In genomic region chr3:51339734-51340551, GRCm38 (mm10) we compare ENCODE assay signal across 9 mouse cellular contexts. TPM values are rescaled to one million over a fixed set of nuclear protein-coding genes. Genes with fewer than 3 reads are reported as not detected.
A peak's percentile ranks its signal among the peaks of the same experiment; 100 is the strongest.
DNase-seq lines count a peak whose midpoint lies in the region; ATAC-seq lines count a peak whose summit lies in the region.
"Had no signal": no experiment of that assay in that cellular context is flagged by ENCODE, and none has a peak within 500 bp of the region (broad histone marks: within the 10 kb centered on the region; RNA-seq: fewer than 3 reads in every experiment).

No protein-coding gene starts in this region.

- peak overlapping the region; percentile 100 for H3K4me2 ChIP-seq in liver, embryonic 15.5 days

- H3K27ac ChIP-seq in liver, embryonic 15.5 days (replicated peaks) = peak overlapping the region; percentile 98

- under 1% methylated on average over 95 of the region's 113 CpGs for WGBS in liver, embryonic 15.5 days (ENCODE audit: insufficient replicate concordance)

- intact Hi-C loops in gastrocnemius, postnatal 36 days (cut with DNase I) = no loop called here

- DNase-seq in ovary, postnatal 14 days (ENCODE audit: low spot score) = peak; percentile 14
- no peak for DNase-seq in ovary, postnatal 36 days (ENCODE audit: low spot score)
- peak; percentile 61 for DNase-seq in cerebellum, adult 9-11 months
- DNase-seq in gastrocnemius, postnatal 36 days = peak; percentile 23 to 68
- DNase-seq in kidney, adult 8-10 months = peak; percentile 36 to 38
- peak; percentile 61 for DNase-seq in neural tube, embryonic 10.5 days (ENCODE audit: extremely low spot score, low spot score)
- peak; percentile 37 to 45 for DNase-seq in thymus, postnatal 10 days (ENCODE audit: low spot score in 2 of 2)

- H3K36me3 ChIP-seq in liver, embryonic 15.5 days (replicated peaks) = no peaks in the 10 kb centered on the region

- H3K4me3 ChIP-seq in liver, embryonic 15.5 days (replicated peaks) = peak overlapping the region; percentile 97

- H3K9ac ChIP-seq in liver, embryonic 15.5 days = peak overlapping the region; percentile 97

- no peaks in the 10 kb centered on the region for H3K9me3 ChIP-seq in liver, embryonic 15.5 days (replicated peaks)

- H3K4me1 ChIP-seq in liver, embryonic 15.5 days (replicated peaks) = peaks cover 44% of the 10 kb centered on the region

- H3K27me3 ChIP-seq in liver, embryonic 15.5 days = no peaks in the 10 kb centered on the region

- ATAC-seq in liver, embryonic 15.5 days (ENCODE audit: insufficient read depth) = peak; percentile 49

RNA-seq across cellular contexts. Expression of gene Elf2, which starts 0.5 kb away (rescaled TPM):
- total RNA-seq in gastrocnemius, postnatal 36 days (2021) = 10 to 100 TPM; 48.9 to 49.7 TPM
- 22.3 and 22.6 TPM in 2 replicates for polyA plus RNA-seq in liver, embryonic 15.5 days (2015; fragmentation: Nextera tagmentation; extraction: Ambion mirVana)

RNA-seq across cellular contexts. Expression of gene Mgarp, which starts 56.6 kb away (rescaled TPM):
- under 1 TPM; 0.20 to 0.27 TPM for total RNA-seq in gastrocnemius, postnatal 36 days (2021)
- 1.3 and 1.9 TPM in 2 replicates for polyA plus RNA-seq in liver, embryonic 15.5 days (2015; fragmentation: Nextera tagmentation; extraction: Ambion mirVana)
- total RNA-seq: common myeloid progenitor, adult 5-6 weeks had no signal
